Mouse (Mus musculus) CH12.LX (cell line): ENCODE data around the gene Gm20431. TPM values are rescaled to one million over a fixed set of nuclear protein-coding genes. Genes with fewer than 3 reads are reported as not detected.
"Not testable (repeated sequence)": the region's sequence is repeated elsewhere in the genome, so short reads cannot be mapped to it uniquely, and the experiment has no call there.

Source experiments
- DNase-seq: peaks from one replicate; pipeline ENCODE4 v3.0.0-alpha.2; 2013; ENCODE audit errors: extremely low read depth
- H3K27ac ChIP-seq: 2 replicates; pipeline ENCODE4 v1.5.1; 2012; ENCODE audit warnings: low read depth, mild to moderate bottlenecking, control low read depth, moderate library complexity; ENCODE audit not compliant: insufficient read depth
- H3K27me3 ChIP-seq: replicated peaks from 2 replicates; pipeline ENCODE3; 2012; ENCODE audit warnings: inconsistent platforms
- H3K36me3 ChIP-seq, 2 experiments: replicated peaks in 1 of 2; 2 replicates each; pipeline versions ENCODE3 to v1.6.1; 2012; ENCODE audit warnings: inconsistent platforms in 1 of 2, low read length in 1 of 2, mild to moderate bottlenecking in 1 of 2, mixed read lengths in 1 of 2, moderate library complexity in 1 of 2; ENCODE audit not compliant: control insufficient read depth in 1 of 2, insufficient read depth in 1 of 2
- H3K4me1 ChIP-seq, 2 experiments: 2 replicates each; pipeline ENCODE4 v1.6.1; 2012; ENCODE audit warnings: inconsistent platforms in 1 of 2, moderate library complexity in 1 of 2; ENCODE audit not compliant: insufficient read depth in 2 of 2, control insufficient read depth in 1 of 2
- H3K4me2 ChIP-seq: 2 replicates; pipeline ENCODE4 v1.6.1; 2012; ENCODE audit warnings: low read depth, mild to moderate bottlenecking, control low read depth; ENCODE audit not compliant: poor library complexity, insufficient read depth, severe bottlenecking
- H3K4me3 ChIP-seq, 3 experiments: fragments of 150-350 bp in 1 of 3; sonication (generic) in 1 of 3; replicated peaks in 1 of 3; 2 replicates each; pipeline versions ENCODE3 to v1.5.1; 2011 to 2012; ENCODE audit warnings: low read depth in 2 of 3, low read length in 2 of 3, mild to moderate bottlenecking in 2 of 3, moderate library complexity in 2 of 3, control low read depth in 1 of 3, improper control_type of control experiment in 1 of 3, inconsistent platforms in 1 of 3, mixed read lengths in 1 of 3; ENCODE audit not compliant: poor library complexity in 1 of 3
- H3K79me2 ChIP-seq: replicated peaks from 2 replicates; pipeline ENCODE4 v1.6.1; 2012; ENCODE audit warnings: mild to moderate bottlenecking, moderate library complexity; ENCODE audit not compliant: control insufficient read depth, poor library complexity, insufficient read depth, severe bottlenecking; ENCODE audit errors: extremely low read depth
- H3K9ac ChIP-seq: 2 replicates; pipeline ENCODE4 v1.6.1; 2012; ENCODE audit warnings: low read depth, mild to moderate bottlenecking, control low read depth, moderate library complexity; ENCODE audit not compliant: insufficient read depth
- H3K9me3 ChIP-seq: replicated peaks from 2 replicates; pipeline ENCODE3; 2012; ENCODE audit warnings: low read length, inconsistent platforms, mixed read lengths
- CTCF ChIP-seq, 2 experiments: IDR thresholded peaks in 1 of 2; conservative IDR thresholded peaks in 1 of 2; 2 replicates each; pipeline ENCODE4 v1.5.1; 2011 to 2012; ENCODE audit warnings: low read depth in 2 of 2, low read length in 2 of 2, improper control_type of control experiment in 1 of 2, inconsistent platforms in 1 of 2, mild to moderate bottlenecking in 1 of 2, moderate library complexity in 1 of 2
- HCFC1 ChIP-seq: IDR thresholded peaks from 2 replicates; pipeline ENCODE4 v1.6.1; 2012; ENCODE audit warnings: low read depth, mild to moderate bottlenecking, inconsistent platforms, low read length, improper control_type of control experiment
- JUN ChIP-seq: IDR thresholded peaks from 2 replicates; pipeline ENCODE4 v1.6.1; 2011; ENCODE audit warnings: low read depth, mild to moderate bottlenecking, low read length, improper control_type of control experiment, moderate library complexity; ENCODE audit not compliant: insufficient read depth
- JUND ChIP-seq: conservative IDR thresholded peaks from 2 replicates; pipeline ENCODE4 v1.6.1; 2011; ENCODE audit warnings: low read depth, low read length, improper control_type of control experiment
- MAFK ChIP-seq: IDR thresholded peaks from 2 replicates; pipeline ENCODE4 v1.6.1; 2011; ENCODE audit warnings: low read length, improper control_type of control experiment; ENCODE audit not compliant: insufficient replicate concordance
- MAX ChIP-seq: IDR thresholded peaks from 2 replicates; pipeline ENCODE4 v1.6.1; 2011; ENCODE audit warnings: low read length, improper control_type of control experiment
- MAZ ChIP-seq: IDR thresholded peaks from 2 replicates; pipeline ENCODE4 v1.6.1; 2012; ENCODE audit warnings: low read depth, mild to moderate bottlenecking, inconsistent platforms, low read length, improper control_type of control experiment, moderate library complexity
- MEF2A ChIP-seq: IDR thresholded peaks from 2 replicates; pipeline ENCODE4 v1.6.1; 2014; ENCODE audit warnings: low read depth, mild to moderate bottlenecking, inconsistent platforms, low read length, improper control_type of control experiment, borderline replicate concordance
- NELFE ChIP-seq: IDR thresholded peaks from 2 replicates; pipeline ENCODE4 v1.6.1; 2011; ENCODE audit warnings: low read depth, low read length, improper control_type of control experiment
- POLR2A ChIP-seq: IDR thresholded peaks from 2 replicates; pipeline ENCODE4 v1.6.1; 2011; ENCODE audit warnings: low read depth, mild to moderate bottlenecking, improper control_type of control experiment, low read length
- RAD21 ChIP-seq: IDR thresholded peaks from 2 replicates; pipeline ENCODE4 v1.6.1; 2011; ENCODE audit warnings: low read depth, mild to moderate bottlenecking, low read length, improper control_type of control experiment, moderate library complexity
- RCOR1 ChIP-seq: conservative IDR thresholded peaks from 2 replicates; pipeline ENCODE4 v1.6.1; 2012; ENCODE audit warnings: low read depth, mild to moderate bottlenecking, inconsistent platforms, low read length, improper control_type of control experiment
- SIN3A ChIP-seq: IDR thresholded peaks from 2 replicates; pipeline ENCODE4 v1.6.1; 2012; ENCODE audit warnings: low read length, improper control_type of control experiment, inconsistent platforms
- SMC3 ChIP-seq: IDR thresholded peaks from 2 replicates; pipeline ENCODE4 v1.6.1; 2011; ENCODE audit warnings: low read depth, low read length, improper control_type of control experiment
- UBTF ChIP-seq: IDR thresholded peaks from 2 replicates; pipeline ENCODE4 v1.6.1; 2012; ENCODE audit warnings: low read depth, mild to moderate bottlenecking, inconsistent platforms, low read length, improper control_type of control experiment, moderate library complexity
- USF1 ChIP-seq: IDR thresholded peaks from 2 replicates; pipeline ENCODE4 v1.6.1; 2014; ENCODE audit warnings: low read depth, mild to moderate bottlenecking, inconsistent platforms, low read length, improper control_type of control experiment
- ZC3H11A ChIP-seq: IDR thresholded peaks from 2 replicates; pipeline ENCODE4 v1.6.1; 2012; ENCODE audit warnings: low read depth, mild to moderate bottlenecking, inconsistent platforms, low read length, improper control_type of control experiment
- ZNF384 ChIP-seq: IDR thresholded peaks from 2 replicates; pipeline ENCODE4 v1.6.1; 2012; ENCODE audit warnings: low read depth, low read length, improper control_type of control experiment, inconsistent platforms
- dilution Hi-C: fragments of 300-500 bp; cut with MboI; formaldehyde crosslinking; loops from 2 replicates; pipeline ENCODE4 v1.14.3; 2020; ENCODE audit warnings: low sequenced_read_pairs; ENCODE audit not compliant: extremely low pct_unique_long_range_greater_than_20kb, extremely low pct_ligation_motif_present
- in situ Hi-C: fragments of 300-500 bp; cut with MboI; formaldehyde crosslinking; loops from 3 replicates; pipeline ENCODE4 v1.14.3; 2019; ENCODE audit warnings: low sequenced_read_pairs, low pct_ligation_motif_present, low pct_unique_long_range_greater_than_20kb, mixed read lengths
- polyA plus RNA-seq: library from polyadenylated mRNA; unstranded; fragments of >175 nt; gene quantifications from 2 replicates; pipeline ENCODE4 v1.2.1, GENCODE M21; 2012; ENCODE audit warnings: low read depth; ENCODE audit not compliant: insufficient read length
- total RNA-seq, 2 experiments: library from RNA; depleted of rRNA; stranded (reverse); fragments of 300-350 nt in 1 of 2; fragments of >200 nt in 1 of 2; gene quantifications; 2 replicates each; pipeline ENCODE4 v1.2.3; 2012 to 2014

The Gm20431 gene
- total and polyA plus RNA-seq, 3 experiments = 2.4 to 15.0 TPM; not detected in 1

DNA sequence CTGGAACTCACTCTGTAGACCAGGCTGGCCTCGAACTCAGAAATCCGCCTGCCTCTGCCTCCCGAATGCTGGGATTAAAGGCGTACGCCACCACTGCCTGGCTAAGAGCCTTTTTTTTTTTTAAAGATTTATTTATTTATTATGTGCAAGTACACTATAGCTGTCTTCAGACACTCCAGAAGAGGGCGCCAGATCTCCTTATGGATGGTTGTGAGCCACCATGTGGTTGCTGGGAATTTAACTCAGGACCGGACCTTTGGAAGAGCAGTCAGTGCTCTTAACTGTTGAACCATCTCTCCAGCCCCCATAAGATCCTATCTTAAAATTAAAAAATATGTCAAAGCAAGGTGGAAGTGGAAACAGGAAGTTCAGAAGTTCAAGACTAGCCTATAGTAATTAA is 48.0 kb downstream of the Gm20431 start:
- dilution Hi-C loops, H3K4me2 ChIP-seq, H3K27ac ChIP-seq, in situ Hi-C loops, H3K4me3 ChIP-seq, DNase-seq, H3K9ac ChIP-seq, H3K27me3 ChIP-seq: not testable (repeated sequence)
- TF ChIP-seq CTCF (conservative IDR thresholded peaks at IDR 0.05 in 1 of 2, IDR thresholded peaks at IDR 0.05 in 1 of 2; ENCODE audit: low read depth in 2 of 2, low read length in 2 of 2) = peak in 1 of 2 experiments; percentile 29; a peak in 2 of 4 replicates
- H3K9me3 ChIP-seq = peaks cover 14% of the 10 kb centered on the region
- H3K79me2 ChIP-seq = peaks cover 16% of the 10 kb centered on the region
- peaks cover 4 to 11% of the 10 kb centered on the region in 2 experiments; a peak in 3 of 4 replicates for H3K4me1 ChIP-seq
- H3K36me3 ChIP-seq = peaks cover 82 to 88% of the 10 kb centered on the region in 2 experiments

DNA sequence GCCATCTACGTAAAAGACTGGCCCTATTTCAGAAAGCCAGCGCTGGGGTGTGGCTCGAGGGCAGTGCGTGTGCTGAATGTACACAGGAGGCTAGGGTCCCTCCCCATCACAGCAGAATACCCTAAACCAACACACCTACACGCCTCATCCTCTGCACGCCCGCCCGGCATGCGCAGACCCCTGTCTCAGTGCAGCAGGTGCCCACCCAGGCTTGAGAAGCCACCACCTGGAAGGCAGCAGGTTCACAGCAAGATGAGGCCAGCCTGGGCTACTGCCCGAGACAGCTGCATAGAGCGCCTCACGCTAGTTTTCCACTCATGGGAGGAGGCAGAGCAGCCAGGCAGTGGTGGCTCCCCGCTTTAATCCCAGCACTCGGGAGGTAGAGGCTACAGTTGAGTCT is 49.2 kb downstream of the Gm20431 start:
- peaks cover 9% of the 10 kb centered on the region for H3K79me2 ChIP-seq
- H3K27me3 ChIP-seq = no peaks in the 10 kb centered on the region
- no peak for DNase-seq
- peaks cover 14% of the 10 kb centered on the region for H3K9me3 ChIP-seq
- H3K36me3 ChIP-seq = peaks cover 77 to 82% of the 10 kb centered on the region in 2 experiments
- in situ Hi-C loops = no loop called here
- H3K4me1 ChIP-seq = peaks cover 0 to 6% of the 10 kb centered on the region in 2 experiments; a peak in 2 of 4 replicates
- no peak overlapping the region for H3K9ac ChIP-seq
- H3K27ac ChIP-seq = no peak overlapping the region
- no peak overlapping the region for H3K4me3 ChIP-seq
- no peak overlapping the region for H3K4me2 ChIP-seq
- dilution Hi-C loops = no loop called here
- TF ChIP-seq MAZ = no peak
- TF ChIP-seq CTCF (conservative IDR thresholded peaks at IDR 0.05 in 1 of 2, IDR thresholded peaks at IDR 0.05 in 1 of 2; ENCODE audit: low read depth in 2 of 2, low read length in 2 of 2) = no peak
- TF ChIP-seq USF1 = no peak
- TF ChIP-seq MEF2A = no peak
- TF ChIP-seq ZC3H11A = no peak
- TF ChIP-seq RCOR1 = no peak
- TF ChIP-seq HCFC1 = no peak
- TF ChIP-seq SIN3A = no peak
- TF ChIP-seq POLR2A = no peak
- TF ChIP-seq NELFE = no peak
- TF ChIP-seq JUN = no peak
- TF ChIP-seq SMC3 = no peak
- no peak for TF ChIP-seq MAFK
- TF ChIP-seq ZNF384 = no peak
- no peak for TF ChIP-seq MAX
- no peak for TF ChIP-seq JUND
- no peak for TF ChIP-seq RAD21
- TF ChIP-seq UBTF = no peak
- TF ChIP-seq, all 38 proteins: peak for 0
